Mouse (Mus musculus): ENCODE data around the gene Rab35.

The Rab35 gene

DNA sequence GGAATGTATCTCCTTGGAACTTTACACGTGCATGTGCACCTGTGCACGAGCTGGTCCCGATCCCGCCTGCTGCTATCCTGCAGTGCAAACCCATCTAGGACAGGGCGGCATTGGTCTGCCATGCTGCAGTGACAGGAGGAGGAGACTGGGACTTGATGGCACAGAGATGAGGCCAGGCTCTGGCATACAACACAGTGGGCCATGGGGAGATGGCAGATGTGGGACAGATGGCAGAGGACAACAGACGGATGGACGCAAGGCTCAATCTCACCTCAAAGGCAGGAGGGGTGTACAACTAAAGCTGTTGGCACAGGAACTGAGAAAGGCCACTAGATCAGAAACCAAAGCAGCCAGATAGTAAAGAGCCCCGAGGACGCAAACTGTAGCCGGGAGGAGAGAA is 19.2 kb downstream of the Rab35 start:
- DNase-seq = no peak

DNA sequence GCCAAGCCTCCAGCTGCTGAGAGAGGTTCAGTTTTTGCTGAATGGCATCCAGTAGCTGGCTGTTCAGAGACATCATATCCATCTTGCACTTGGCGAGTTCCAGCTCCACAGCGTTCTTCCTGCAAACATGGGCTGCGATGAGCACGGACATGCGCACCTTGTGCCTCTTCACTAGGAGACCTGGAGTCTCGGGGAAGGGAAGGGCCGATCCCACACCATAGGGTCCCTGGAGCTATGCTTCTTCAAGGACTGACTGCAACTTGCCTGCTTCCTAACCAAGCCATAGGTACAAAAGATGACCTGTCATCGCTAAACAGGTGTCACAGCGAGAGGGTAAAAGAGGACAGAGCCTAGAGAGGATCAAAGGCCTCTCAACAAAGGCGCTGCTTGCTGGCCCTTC is 20.1 kb downstream of the Rab35 start:
- no peak for DNase-seq

DNA sequence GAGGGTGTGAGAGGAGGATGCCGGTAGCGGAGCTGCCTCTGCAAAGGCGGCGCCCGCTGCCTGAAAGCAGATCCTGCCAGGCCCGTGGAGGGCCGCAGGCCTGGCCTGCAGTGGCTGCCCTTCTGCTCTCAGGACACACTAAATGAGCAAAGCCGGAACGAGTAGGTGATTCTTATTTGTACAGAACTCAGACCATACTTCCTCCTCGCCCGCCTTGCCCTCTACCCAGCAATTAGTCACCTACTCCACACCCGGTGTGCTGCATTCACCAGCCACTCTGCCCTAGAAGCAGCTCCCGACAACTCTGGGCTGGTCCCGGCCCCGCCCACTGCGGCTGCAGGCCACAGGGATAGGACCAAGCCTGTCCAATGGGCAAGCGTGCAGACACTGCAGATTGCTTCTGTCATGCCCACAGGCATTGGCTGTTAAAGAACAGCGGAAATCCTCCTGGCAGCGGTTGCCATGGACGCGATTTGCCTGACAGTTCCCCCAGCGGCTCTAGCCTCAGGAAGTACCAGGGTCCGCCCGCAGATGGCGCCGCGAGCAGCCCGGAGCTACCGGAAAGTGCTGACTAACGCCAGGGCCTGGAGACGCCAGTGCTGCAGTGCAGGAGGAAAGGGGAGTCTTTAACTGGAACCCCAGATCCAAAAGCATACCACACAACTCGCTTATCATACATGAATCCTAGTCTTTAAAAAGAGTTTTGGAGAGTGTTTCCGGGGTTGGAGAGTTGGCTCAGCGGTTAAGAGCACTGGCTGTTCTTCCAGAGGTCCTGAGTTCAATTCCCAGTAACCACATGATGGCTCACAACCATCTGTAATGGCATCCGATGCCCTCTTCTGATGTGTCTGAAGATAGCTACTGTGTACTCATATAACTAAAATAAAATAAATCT is 21.2 kb downstream of the Rab35 start:
- DNase-seq = peak; percentile 100

DNA sequence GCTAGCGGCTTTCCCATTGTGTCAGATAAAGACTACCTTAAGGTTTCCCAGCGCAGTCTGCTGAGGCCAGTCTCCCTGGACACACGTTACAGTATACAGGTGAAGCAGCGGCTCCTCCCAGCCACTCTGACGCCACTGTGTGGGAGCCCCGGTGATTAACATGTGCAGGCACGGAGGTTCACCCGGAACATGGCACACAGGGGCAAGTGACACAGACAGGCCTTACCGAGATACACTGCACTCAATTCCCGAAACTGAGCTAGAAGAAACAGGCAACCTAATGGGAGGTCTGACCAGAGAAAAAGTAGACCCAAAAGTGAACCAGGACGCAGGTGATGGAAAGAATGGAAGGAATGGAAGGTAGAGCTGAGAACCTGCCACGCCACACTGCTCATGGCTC is 22.1 kb downstream of the Rab35 start:
- DNase-seq = no peak

DNA sequence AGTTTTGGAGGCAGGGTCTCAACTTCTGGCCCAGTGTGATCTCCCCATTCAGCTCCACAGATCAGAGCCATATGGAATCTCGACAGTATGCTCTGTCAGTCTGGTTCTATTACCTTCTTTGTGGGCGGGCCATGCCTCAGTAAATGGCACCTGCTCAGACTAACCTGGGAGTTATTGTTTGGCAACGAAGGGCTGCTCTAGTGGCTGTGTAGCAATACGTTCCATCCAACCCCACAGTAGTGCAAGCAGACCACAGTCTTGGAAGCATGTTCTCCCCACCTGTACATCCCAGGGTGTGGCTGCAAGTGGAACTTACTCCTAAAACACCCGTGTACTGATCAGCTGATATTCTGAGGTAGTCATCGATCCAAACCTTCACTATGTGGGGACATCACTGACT is 25.0 kb downstream of the Rab35 start:
- DNase-seq = no peak

DNA sequence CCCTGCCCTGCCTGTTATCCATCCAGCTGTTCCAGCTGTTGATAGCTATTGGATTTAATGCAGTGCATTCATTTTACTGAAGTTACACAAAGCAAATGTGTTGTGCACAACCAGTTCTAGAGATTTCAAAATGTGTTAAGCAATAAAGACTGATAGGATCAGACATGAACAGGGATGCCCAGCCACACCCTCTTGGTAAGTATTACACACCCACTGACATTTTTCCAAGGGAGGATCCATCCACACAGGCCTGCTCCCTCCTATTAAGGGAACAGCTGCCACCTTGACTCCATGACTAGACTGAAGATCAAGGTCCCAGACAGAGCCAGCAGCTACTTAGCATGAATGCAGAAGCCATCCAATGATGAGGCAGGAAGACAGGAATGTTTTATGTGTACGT is 25.5 kb downstream of the Rab35 start:
- no peak for DNase-seq

DNA sequence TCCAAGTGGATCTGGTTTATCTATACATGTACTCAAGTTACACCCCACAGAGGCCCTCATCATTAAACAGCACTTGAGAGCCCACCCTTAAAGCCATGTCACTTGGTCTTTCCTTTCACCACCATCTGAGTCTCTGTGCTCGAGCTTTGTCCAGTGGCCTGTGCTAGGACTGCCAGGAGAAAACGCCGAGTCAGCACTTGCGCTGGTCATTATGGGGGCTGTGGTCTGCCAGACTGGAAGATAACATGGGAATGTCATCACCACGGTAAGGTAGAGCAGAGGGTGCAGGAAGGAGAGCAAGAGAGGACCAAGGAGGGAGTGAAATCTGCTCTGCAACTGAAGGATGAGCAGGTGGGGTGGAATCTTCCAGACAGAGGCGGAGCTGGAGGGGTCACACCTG is 26.6 kb downstream of the Rab35 start:
- no peak for DNase-seq

DNA sequence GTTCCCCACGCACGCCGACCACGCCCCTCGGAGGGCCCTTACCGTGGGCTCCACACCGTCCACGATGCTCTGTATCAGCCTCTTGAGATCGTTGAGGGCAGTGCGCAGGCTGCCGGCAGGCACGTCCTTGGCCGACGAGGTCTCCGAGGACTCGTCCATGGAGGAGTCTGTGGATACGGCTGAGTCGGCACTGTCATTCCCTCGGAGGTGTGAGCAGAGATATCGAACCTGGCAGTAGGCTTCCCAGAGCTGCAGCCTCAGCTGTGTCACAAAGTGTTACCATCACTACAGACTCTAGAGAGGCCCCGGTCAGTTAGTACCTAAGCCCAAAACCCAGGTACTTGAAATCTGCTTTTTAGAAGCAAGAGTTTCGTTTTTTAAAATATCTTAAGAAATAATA is 30.9 kb downstream of the Rab35 start:
- no peak for DNase-seq

DNA sequence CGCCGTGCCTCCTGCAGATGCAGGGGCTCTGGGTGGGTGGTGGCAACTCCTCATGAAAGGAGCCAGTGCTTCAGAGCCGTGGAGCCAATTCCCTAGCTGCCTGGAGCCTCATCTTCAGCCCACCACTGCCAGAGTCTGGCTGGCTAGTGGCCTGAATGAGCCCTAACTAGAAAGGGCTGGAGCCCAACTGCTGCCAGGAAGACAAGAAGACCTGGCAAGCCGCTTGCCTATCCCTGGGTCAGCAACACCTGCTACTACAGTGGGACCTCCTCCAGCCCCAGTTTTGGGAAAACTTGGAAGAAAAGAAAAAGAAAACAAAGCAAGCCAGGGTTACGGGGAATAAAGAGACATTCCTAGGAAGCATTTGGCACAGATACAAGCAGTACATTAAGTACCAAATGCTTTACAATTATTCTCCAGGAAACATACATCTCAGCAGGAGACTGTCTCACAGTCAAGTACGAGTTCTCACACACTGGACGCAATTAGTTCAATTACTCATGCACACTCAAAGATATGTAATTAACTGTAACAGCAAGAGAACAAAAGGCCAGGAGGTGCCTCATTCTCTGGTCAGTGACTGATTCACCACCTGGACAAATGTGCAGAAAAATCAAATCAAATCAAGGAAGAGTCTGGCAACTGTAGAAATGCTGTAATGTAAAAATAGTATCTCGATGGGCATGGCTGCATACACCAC is 34.8 kb downstream of the Rab35 start:
- DNase-seq = peak in 1 of 2 experiments; percentile 46

DNA sequence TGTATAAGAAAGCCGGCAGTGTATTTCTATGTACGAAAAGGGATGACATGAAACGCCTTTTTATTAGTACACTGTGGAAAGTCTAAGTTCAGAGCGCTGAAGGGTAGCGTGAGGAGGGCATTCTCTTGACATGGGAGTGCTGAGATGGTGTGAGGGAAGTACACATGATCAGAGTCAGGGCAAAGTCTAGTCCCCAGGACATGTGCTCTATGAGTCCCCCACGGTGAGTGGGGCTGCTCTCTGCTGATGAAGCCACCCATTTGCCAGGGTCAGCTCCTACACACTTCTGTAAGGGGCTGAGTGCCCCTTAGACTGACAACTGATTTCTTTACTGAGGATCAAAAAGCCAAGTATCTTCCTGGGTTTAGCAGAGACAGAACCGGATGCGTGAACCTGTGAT is 35.5 kb downstream of the Rab35 start:
- peak; percentile 59 to 74 for DNase-seq

DNA sequence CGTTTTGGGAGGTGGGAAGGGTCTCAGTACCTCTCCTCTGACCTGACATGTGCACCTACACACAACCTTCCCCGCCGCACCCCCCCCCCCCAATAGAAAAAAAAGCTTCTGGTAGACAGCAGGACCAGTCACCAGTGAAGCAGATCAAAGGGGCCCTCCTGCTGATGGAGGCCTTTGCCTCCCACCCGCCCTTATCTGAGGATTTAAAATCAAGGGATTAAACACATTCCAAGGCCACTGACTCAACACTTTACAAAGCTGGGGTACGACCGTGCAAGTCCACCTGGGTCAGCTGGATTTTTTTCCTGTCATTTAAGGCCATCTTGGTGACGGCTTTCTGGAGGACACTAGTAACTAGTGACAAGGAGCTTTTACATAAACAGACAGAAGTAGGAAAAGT is 36.2 kb downstream of the Rab35 start:
- DNase-seq = no peak

DNA sequence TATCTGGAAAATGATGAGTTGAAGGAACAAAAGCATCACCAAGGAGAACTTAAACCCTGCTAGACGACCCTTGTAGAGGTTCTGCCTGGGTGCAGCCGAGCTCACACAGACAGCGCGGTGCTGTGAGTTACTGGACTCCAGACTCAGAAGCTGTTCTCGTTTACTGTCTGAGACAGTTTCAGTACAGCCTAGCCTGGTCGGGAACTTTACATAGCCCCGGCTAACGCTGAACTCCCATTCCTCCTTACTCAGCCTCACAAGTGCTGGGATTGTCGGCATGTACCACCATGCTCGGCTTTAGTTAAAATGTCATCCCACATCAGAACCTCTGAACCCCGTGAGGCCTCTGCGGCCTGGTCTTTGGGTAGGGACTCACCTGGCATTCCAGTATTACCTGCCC is 37.3 kb downstream of the Rab35 start:
- DNase-seq = no peak

DNA sequence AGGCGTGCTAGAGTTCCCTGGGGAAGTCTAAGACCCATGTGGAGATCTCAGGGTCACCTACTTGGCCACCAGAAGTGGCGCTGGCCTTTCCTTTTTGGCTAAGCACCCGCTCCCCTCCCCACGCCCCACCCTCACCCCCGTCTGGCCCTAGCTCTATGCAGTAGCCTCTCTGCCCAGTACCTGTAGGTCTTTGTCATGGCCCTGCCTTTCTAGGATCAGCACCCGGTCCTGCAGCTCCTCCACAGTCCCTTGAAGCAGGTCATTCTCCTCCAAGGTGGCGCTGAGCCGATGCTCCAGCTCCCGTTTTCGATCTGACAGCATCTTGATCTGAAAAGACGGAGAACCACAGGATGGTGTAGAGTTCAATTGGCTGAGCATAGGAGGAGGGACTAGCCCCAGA is 38.3 kb downstream of the Rab35 start:
- no peak for DNase-seq

DNA sequence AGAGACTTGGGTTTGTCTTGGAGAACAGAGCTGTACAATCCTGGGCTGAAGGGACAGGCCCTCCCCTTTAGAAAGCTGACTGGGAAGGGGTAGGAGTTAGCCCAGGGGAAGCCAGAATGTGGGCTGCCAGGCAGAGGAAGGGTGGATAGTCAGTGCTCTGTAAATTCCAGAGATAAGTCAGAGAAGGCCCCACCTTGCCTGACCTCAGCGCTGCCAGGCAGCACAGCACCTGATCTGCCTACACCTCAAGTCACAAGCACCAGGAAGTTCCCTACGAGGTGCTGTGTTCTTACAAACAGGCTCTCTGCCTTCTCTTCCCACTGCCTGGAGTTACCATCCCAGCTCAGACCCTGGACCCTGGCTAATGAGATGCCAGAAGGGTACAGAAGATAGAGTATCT is 38.7 kb downstream of the Rab35 start:
- DNase-seq = no peak

DNA sequence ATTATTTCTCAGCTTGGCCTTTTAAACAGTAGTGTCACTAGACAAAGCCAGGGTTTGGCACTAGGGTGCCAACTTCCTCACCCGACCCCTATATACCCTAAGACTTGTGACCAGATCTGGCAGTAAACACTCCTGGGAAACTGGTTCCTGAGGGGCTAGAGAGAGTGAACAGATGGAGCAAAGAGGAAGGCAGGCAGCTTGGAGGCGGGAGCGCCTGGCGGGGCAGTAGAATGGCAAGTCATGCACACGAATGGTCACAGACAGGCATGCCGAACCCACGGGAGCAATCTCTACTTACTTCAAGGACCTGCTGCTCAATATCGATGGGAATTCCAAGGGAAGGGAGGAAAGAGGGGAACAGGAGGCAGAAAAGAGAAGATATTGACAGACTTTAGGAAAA is 40.1 kb downstream of the Rab35 start:
- DNase-seq = no peak

DNA sequence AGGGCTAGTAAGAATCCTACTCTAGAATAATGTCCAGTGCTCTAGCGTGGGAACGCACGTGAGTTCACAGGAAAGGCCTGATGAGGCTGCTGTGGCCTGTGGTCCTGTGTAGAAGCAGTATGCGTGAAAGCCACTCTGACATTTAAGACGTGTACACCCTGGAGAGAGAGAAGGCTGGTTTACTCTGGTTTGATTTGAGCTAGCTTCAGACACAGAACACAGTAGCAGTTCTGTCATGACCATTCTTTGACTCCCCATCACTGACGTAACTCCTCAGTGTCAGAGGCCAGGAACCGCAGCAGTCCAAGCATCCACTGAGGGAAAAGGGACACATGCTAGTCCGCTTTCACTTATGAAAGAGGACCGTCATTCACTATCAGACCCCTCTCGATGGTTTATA is 53.4 kb downstream of the Rab35 start:
- no peak for DNase-seq

DNA sequence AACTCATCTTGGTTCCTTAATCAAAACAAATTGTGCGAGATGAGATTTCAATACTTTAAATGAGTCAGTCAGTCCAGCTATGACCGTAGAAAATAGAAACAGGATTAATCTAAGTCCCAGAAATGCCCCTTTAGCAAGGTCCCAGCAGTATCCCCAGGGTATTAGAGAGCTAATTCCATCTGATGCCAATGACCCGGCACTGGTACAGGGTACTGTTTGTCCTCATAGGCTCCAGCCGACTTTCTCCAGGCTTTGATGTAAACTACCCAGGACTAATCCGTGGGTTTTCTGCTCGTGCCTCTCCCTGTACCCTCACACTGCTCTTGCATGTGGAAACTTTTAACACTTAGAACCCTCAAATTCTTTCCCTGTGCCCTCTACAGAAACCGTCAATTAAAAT is 55.0 kb downstream of the Rab35 start:
- DNase-seq = peak in 1 of 2 experiments; percentile 25

DNA sequence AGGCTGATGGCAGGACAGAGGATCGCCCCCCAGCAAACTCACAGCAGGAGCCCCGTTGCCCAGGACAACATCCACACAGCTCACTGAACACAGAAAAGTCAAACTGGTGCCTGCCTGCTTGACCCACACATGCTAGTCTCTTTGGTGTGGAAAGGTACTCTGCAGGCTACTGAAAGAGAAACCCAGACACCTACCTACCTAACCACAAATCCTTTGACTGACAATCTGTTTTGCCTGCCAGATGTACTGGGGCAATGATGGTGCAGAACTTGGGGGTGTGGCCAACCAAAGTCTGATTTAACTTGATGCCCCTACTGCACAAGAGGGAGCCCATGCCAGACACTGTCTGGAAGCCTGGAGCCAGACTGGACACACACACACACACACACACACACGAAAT is 61.6 kb downstream of the Rab35 start:
- no peak for DNase-seq

DNA sequence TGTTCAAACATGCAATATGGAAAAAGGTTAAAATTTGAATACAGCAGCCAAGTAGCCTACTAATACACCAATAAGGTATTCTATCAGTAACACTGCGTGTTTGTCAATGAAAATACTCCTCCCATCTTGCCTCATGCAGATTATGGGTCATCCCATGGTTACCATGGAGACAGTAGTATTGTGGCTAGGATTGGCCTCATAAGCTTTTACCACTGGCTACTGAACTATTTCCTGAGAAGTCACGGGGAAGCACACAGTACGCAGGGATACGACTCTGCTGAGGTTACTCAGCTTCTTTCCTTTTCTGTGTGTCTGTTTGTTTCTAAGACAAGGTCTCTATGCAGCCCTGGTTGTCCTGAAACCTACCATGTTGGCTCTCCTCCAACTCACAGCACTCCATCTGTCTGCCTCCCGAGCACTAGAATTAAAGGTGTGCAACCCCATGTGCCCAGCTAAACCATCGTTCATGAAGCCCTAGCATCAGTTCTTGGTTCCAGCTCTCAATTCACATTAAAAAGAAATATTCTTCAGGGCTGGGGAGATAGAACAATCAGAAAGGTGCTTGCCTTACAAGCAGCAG is 63.6 kb downstream of the Rab35 start:
- no peak for DNase-seq

DNA sequence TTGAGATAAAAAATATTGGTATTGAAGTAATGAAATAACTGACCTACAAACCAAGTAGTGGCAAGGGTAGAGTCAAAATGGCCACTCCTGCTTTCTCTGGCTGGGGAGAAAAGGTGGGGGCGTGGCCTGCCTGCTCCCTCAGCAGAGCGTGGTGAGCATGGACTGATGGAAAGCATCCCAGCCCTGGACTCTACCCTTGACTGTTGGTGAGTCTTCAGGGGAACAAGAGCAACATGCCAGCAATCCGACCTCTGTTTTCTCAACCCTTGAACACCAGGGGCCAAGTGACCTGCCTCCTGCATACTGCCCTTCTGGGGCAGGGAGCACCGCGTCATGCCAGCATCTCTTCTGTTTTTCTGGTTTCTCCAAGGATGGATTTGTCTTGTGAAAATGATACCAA is 65.1 kb downstream of the Rab35 start:
- peak; percentile 56 to 70 for DNase-seq

Measured in kidney, postnatal 36 days (tissue).